Mouse (Mus musculus): ENCODE results near the gene Glis2.

Glis2 gene

GRCm38 (mm10) chr16:4641119-4641838 lies 46.8 kb downstream of the Glis2 start:
- peak; percentile 32 to 39 for DNase-seq

DNA sequence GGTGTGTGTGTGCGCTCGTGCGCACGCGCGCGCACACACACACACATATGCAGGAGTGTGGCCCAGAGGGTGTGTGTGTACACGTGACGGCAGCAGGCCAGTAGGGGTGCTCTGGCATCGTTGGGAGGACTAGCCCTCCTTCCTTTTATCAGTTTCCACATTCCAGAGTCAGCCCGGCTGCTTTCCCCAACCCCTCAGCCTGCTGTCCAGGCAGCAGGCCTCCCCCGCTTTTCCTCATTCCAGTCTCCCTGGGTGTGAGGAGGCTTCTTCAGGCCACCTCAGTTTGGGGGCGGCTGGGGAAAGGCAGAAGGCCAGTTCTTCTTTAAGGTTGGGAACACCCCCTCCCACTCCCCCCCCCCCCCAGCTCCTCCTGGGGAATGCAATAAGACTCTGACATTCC lies 47.7 kb downstream of the Glis2 start:
- DNase-seq = no peak

DNA sequence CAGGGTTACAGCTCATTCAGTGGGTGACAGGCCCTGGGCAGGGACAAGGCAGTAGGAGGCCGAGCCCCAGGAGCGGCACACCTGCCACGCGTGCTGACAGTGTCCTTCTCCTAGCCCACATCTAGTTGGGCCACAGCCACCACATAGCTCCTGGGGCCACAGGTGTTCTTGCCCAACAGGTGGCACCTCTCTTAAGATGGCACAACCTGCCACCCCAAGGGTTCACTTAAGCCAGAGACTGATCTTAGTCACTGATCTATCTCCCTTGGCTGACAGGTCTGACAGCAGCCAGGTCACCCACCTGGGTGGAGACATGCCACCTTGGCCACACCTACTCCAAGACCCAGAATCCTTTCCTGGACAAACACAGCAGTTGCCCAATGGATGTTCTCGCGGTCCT lies 48.4 kb downstream of the Glis2 start:
- DNase-seq = no peak

DNA sequence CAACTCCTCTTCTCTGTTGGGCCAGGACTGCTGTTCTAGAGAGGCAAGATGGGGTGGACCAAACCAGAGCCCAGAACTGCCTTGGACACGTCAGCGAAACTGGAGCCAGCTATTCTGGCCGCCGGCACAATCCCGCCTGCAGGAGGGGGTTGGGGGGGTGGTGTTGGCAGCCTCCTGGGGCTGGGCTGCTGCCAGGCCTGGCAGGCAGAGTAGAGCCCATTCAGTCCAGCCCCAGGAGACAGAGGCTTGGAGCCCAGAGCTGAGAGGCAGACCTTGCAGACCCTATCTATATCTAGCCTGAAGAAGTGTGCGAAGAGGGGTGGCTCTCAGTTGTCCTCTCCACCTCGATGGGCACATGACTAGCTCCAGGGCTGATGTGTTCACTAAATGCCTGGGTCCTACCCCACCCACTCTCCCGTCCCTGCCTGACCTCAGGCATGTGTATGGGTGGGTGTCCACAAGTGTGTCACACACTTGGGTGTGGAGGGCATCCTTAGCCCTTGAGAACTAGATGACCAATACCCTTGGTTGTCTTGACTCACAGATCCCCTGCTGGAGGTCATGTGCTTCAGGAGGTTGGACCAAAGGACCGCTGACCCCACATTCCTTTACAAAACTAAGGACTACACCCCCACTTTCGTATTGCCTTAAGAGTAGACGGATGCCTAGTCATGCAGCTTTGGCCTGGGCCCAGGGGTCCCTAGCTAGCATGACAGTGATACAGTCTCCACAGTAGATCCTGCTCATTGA lies 49.3 kb downstream of the Glis2 start:
- no peak for DNase-seq

DNA sequence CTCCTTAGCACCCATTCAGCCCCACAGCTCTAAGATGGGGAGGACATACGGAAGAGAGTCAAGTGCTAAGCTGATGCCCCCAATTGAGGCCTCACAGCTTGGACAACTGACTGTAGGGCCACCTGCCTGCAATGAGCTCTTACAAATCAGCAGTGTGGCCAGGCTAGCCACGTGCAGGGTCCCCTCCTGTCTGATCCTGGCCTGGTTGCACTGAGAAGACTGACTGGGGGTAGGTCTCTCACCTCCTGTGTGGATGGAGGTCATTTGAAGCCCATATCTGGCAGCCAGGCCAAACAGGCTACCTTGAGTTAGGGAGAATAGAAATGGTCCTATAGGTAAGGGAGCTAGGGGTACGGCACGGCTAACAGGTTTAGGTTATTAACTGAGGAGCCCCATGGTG lies 51.4 kb downstream of the Glis2 start:
- no peak for DNase-seq

DNA sequence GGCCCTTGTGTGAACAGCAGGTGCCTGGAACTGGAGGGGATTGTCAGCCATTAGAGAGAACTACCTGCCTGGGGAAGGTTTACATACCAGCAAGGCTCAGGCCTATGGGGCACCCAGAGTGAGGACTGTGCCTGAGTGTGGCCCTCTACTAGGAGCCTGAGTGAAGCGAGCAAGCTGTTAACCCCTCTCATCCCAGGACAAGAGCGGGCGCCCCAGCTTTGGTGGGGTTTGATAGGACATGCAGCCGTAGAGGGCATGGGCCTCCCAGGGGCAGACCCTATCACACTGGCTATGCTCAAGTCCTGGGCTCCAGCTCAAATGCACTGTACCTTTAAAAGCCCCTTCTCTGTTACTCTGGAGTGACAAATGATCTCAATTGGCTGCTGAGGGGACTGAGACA lies 52.3 kb downstream of the Glis2 start:
- DNase-seq = no peak

DNA sequence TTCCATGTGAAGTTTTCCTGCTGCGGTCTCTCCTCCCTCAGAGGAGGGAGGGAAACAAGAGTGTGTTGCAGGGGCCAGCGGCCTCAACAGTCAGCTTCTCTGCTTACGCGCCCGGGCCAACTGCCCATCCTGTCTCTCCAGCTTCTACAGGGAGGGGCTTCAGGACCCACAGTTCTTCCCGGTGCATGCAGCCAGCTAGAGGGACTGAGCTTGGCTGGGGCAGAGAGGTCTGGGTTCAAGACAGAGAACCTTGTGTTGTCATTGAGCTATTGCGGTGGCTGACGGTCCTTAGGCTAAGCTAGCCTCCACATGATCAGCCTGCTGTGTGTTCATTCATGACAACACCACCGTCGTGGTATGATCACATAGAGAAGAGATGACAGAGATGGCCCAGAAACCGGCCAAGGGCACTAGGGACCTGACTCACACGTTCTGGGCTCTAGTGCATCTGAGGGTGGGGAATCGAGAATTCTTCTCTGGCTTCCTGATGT lies 53.2 kb downstream of the Glis2 start:
- DNase-seq = no peak

- no peak for DNase-seq
Observed at GRCm38 (mm10) chr16:4648416-4649023, 54.0 kb downstream of the Glis2 start.

- DNase-seq = no peak
Observed at GRCm38 (mm10) chr16:4649211-4649610, 54.7 kb downstream of the Glis2 start.

GRCm38 (mm10) chr16:4649692-4650091 lies 55.2 kb downstream of the Glis2 start:
- no peak for DNase-seq

- DNase-seq = no peak
Observed at GRCm38 (mm10) chr16:4650161-4650560, 55.6 kb downstream of the Glis2 start.

DNA sequence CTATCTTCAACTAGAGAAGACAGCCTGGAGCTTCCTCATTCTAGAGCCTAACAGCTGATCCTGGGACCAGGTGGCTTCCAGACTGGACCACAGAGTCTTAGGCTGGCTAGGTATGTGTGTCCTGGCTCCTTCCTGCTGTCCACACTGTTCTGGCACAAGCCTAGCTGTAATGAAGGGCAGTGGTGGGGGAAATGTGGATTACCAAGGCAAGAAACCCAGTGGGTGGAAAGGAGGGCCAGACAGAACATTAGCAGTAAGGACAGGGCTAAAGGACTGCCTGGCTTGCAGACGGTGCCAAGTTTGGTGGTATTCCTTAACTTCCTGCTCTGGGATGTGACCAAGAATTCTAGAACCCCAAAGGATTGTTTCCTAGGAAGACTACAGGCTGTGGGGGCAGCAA lies 56.6 kb downstream of the Glis2 start:
- DNase-seq = no peak

GRCm38 (mm10) chr16:4651624-4652023 lies 57.1 kb downstream of the Glis2 start:
- no peak for DNase-seq

- DNase-seq = no peak
Observed at GRCm38 (mm10) chr16:4652707-4653416, 58.3 kb downstream of the Glis2 start.

DNA sequence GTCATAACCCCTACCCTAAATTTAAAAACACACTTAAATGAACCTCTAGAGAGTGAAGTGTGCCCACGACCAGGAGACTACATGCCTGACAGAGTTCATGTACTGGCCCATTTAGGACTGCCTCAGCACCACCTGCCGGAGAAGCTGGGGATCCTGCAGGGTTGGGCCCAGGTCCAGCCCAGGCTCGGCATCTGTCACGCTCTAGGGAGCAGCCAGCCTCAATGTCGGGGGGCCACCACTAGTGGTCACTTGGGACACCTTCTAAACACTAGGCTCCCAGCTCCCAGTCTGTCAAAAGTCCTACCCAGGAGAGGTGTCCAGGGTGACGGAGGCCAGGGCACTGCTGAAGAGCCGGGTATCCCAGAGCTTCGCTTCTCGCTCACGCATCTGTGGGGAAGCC lies 60.2 kb downstream of the Glis2 start:
- DNase-seq = no peak

DNA sequence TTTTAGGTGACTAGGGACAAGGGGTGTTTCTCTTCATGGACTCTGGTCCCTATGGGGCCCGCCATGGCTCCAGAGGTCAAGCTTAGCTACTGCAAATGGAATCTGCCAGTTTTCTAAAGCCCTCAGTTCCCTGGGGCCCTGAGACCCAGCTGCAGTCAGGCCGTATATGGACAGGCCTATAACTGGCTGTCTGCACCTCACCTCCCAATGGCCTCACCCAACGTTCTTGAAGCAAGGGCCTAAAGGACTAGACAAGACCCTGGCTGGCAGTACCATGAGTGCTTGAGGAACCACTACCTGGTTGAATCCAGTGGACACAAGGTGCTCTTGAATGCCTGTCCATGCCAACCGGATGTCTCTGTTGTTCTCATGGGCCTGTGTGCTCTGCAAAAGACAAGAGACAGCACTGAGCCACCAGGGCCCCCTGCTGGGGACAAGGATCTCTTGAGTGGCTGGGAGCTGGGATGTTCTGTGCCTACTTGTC lies 60.8 kb downstream of the Glis2 start:
- no peak for DNase-seq

- no peak for DNase-seq
Observed at GRCm38 (mm10) chr16:4655764-4656570, 61.5 kb downstream of the Glis2 start.

DNA sequence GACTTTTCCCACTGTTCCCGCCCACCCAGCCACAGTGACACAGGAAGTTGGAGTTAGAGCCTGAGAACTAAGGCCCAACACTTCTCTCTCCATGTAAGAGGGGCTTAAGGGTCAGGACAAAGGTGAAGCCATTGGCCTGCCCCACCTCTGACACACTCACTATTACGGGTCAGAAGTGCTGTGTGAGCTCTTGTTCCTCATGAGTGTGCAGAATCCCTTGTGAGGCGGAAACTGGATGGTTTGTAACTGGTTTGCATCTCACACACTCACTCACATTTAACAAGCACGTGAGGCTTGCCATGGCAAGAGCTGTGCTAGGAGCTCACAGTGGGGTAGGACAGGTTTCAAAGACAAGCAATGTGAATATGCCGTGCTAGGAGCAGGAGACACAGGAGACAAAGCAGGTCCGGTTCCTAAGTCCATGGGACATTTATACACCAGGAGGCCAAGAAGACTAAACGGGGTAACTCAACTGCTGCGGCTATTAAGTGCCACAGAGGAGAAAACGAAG lies 62.1 kb downstream of the Glis2 start:
- no peak for DNase-seq

DNA sequence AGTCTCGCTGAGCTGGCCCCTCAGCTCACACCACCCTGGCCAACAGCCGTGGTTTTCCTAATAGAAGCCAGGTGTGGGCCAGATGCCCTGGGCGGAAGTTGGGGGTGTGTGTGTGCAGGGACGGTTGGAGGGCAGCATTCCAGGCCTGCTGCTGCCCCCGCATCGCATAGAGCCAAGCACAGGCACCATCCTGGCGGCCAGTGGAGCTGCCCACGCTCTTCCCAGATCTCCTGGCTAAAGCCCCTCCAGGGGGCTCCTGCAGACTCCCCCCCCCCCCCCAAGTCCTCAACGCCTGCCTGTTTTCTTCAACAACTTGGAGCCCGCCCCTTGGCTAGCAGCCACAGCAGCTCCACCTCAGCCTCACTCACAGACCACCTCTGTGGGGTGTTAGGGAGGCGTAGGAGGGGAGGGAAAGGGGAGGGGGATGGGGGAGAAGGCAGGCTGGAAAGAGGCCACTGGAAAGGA lies 64.3 kb downstream of the Glis2 start:
- DNase-seq = no peak

GRCm38 (mm10) chr16:4659326-4659725 lies 64.8 kb downstream of the Glis2 start:
- DNase-seq = no peak

- DNase-seq = no peak
Observed at GRCm38 (mm10) chr16:4661605-4662004, 67.1 kb downstream of the Glis2 start.

GRCm38 (mm10) chr16:4663806-4664205 lies 69.3 kb downstream of the Glis2 start:
- DNase-seq = no peak
